Mouse (Mus musculus) kidney, embryonic 14.5 days (tissue): ENCODE results near the gene Kcnip2. TPM values are rescaled to one million over a fixed set of nuclear protein-coding genes. Genes with fewer than 3 reads are reported as not detected.

Experiments used
- polyA plus RNA-seq: library from polyadenylated mRNA; unstranded; fragments of >200 nt; fragmentation: Nextera tagmentation; extraction: Ambion mirVana; gene quantifications from 2 replicates; pipeline ENCODE4 v1.2.1, GENCODE M21; 2014

Gene Kcnip2
- polyA plus RNA-seq, 1 experiment from 2014 or later: 2.0 TPM

Other genes with a start within 250 kb of the Kcnip2 start
- gene Fbxw4, start 155.7 kb downstream of the Kcnip2 start, polyA plus RNA-seq: 7.2 and 8.3 TPM in 2 replicates
- gene Fgf8, start 73.1 kb downstream of the Kcnip2 start, polyA plus RNA-seq: 25.1 and 29.3 TPM in 2 replicates
- 21.4 and 111 TPM in 2 replicates for gene Npm3, start 66.5 kb downstream of the Kcnip2 start, polyA plus RNA-seq
- gene Mgea5, start 32.2 kb downstream of the Kcnip2 start, polyA plus RNA-seq: 46.3 and 67.8 TPM in 2 replicates
- 9.0 and 17.0 TPM in 2 replicates for gene Armh3, start 182.4 kb upstream of the Kcnip2 start, polyA plus RNA-seq
- 2.8 and 4.2 TPM in 2 replicates for gene Hps6, start 187.4 kb upstream of the Kcnip2 start, polyA plus RNA-seq
- gene Pprc1, start 228.8 kb upstream of the Kcnip2 start, polyA plus RNA-seq: 39.5 and 54.4 TPM in 2 replicates
- gene Ldb1, start 229.2 kb upstream of the Kcnip2 start, polyA plus RNA-seq: 79.6 and 97.2 TPM in 2 replicates